Mouse (Mus musculus): Measurements from ENCODE around the gene Kmo.

The Kmo gene

GRCm38 (mm10) chr1:175699375-175699774 is 79.2 kb downstream of the Kmo start:
- DNase-seq, result no peak

GRCm38 (mm10) chr1:175699796-175700195 is 79.6 kb downstream of the Kmo start:
- peak; percentile 2 to 5 for DNase-seq

- no peak for DNase-seq
These were observed 81.0 kb downstream of the Kmo start for GRCm38 (mm10) chr1:175701145-175701544.

GRCm38 (mm10) chr1:175707599-175707998 is 87.4 kb downstream of the Kmo start:
- DNase-seq, result no peak

- no peak for DNase-seq
These were observed 87.8 kb downstream of the Kmo start for GRCm38 (mm10) chr1:175708013-175708412.

Data from kidney, adult 8-10 months (tissue).